Mouse (Mus musculus) MEL (cell line): ENCODE data around the gene a.
A peak's percentile ranks its signal among the peaks of the same experiment; 100 is the strongest.

Experiments
- BHLHE40 ChIP-seq: IDR thresholded peaks from 2 replicates; pipeline ENCODE4 v1.6.1; 2012; ENCODE audit warnings: low read depth, mild to moderate bottlenecking, inconsistent platforms, low read length, improper control_type of control experiment, borderline replicate concordance
- CTCF ChIP-seq, 3 experiments: IDR thresholded peaks in 2 of 3; conservative IDR thresholded peaks in 1 of 3; 2 replicates each; pipeline ENCODE4 v1.5.1; 2011 to 2012; ENCODE audit warnings: low read length in 3 of 3, low read depth in 2 of 3, mild to moderate bottlenecking in 2 of 3, improper control_type of control experiment in 1 of 3, inconsistent platforms in 1 of 3, mixed read lengths in 1 of 3, moderate library complexity in 1 of 3; ENCODE audit not compliant: control insufficient read depth in 1 of 3, insufficient read depth in 1 of 3, poor library complexity in 1 of 3, severe bottlenecking in 1 of 3
- ELF1 ChIP-seq: IDR thresholded peaks from 2 replicates; pipeline ENCODE4 v1.6.1; 2014; ENCODE audit warnings: low read depth, mild to moderate bottlenecking, inconsistent platforms, low read length, improper control_type of control experiment, moderate library complexity
- GATA1 ChIP-seq: IDR thresholded peaks from 2 replicates; pipeline ENCODE4 v1.6.1; 2011; ENCODE audit warnings: low read depth, low read length, improper control_type of control experiment
- POLR2A ChIP-seq, 2 experiments: IDR thresholded peaks; 2 replicates each; pipeline ENCODE4 v1.6.1; 2011 to 2012; ENCODE audit warnings: low read length in 2 of 2, mild to moderate bottlenecking in 2 of 2, control low read depth in 1 of 2, improper control_type of control experiment in 1 of 2, low read depth in 1 of 2, moderate library complexity in 1 of 2; ENCODE audit not compliant: control insufficient read depth in 1 of 2, insufficient read depth in 1 of 2, poor library complexity in 1 of 2
- SIN3A ChIP-seq: IDR thresholded peaks from 2 replicates; pipeline ENCODE4 v1.6.1; 2012; ENCODE audit warnings: low read length, improper control_type of control experiment, inconsistent platforms

DNA sequence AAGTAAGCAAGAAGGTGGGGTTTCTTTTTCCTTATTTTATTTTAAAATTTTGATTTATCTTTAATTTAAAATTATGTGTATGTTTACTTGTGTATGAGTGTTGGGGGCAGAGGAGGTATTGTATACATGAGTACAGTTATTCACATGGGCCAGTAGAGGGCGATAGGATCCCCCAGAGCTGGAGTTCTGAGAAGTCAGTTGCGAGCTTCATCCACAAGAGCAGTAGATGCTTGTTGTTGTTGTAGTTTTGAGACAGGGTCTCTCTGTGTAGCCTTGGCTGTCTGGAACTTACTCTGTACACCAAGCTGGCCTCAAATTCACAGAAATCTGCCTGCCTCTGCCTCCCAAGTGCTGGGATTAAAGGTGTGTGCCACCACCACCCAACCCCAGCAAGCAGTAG, 125.3 kb downstream of the a start:
- TF ChIP-seq SIN3A (no peak), CTCF (IDR thresholded peaks at IDR 0.05 in 2 of 3, conservative IDR thresholded peaks at IDR 0.05 in 1 of 3; ENCODE audit: control insufficient read depth in 1 of 3, insufficient read depth in 1 of 3, low read depth in 2 of 3, low read length in 3 of 3, poor library complexity in 1 of 3, severe bottlenecking in 1 of 3) (peak; percentile 69 to 79 (median 70)), BHLHE40 (no peak), POLR2A (IDR thresholded peaks at IDR 0.05; ENCODE audit: control insufficient read depth in 1 of 2, insufficient read depth in 1 of 2, low read depth in 1 of 2, low read length in 2 of 2, poor library complexity in 1 of 2) (no peak), GATA1 (no peak), ELF1 (no peak)
